Mouse (Mus musculus) C2C12 (cell line): ENCODE results near the gene Ifitm3. TPM values are rescaled to one million over a fixed set of nuclear protein-coding genes. Genes with fewer than 3 reads are reported as not detected.

ENCODE experiments used
- H3K27me3 ChIP-seq: one replicate; pipeline ENCODE4 v1.6.1; 2011; ENCODE audit not compliant: control insufficient read depth, insufficient read depth, insufficient read length
- H3K36me3 ChIP-seq: one replicate; pipeline ENCODE4 v1.6.1; 2011; ENCODE audit not compliant: control insufficient read depth, insufficient read depth
- H3K4me3 ChIP-seq: one replicate; pipeline ENCODE4 v1.5.1; 2011; ENCODE audit warnings: mild to moderate bottlenecking, control low read depth; ENCODE audit not compliant: poor library complexity, insufficient read depth, severe bottlenecking
- H3K79me2 ChIP-seq: one replicate; pipeline ENCODE4 v1.6.1; 2011; ENCODE audit not compliant: control insufficient read depth, insufficient read depth
- H3K79me3 ChIP-seq: one replicate; pipeline ENCODE4 v1.6.1; 2011; ENCODE audit warnings: low read depth, control low read depth
- H3ac ChIP-seq: one replicate; pipeline ENCODE3; 2011; ENCODE audit warnings: low read depth; ENCODE audit not compliant: control insufficient read depth, insufficient read length
- CEBPB ChIP-seq: IDR thresholded peaks from one replicate; pipeline ENCODE4 v1.6.1; 2011; ENCODE audit warnings: low read depth, mild to moderate bottlenecking, control low read depth, moderate library complexity
- CTCF ChIP-seq: IDR thresholded peaks from one replicate; pipeline ENCODE4 v1.5.1; 2011; ENCODE audit not compliant: control insufficient read depth, insufficient read depth, insufficient read length
- FOSL1 ChIP-seq: IDR thresholded peaks from one replicate; pipeline ENCODE4 v1.8.0; 2011; ENCODE audit warnings: mild to moderate bottlenecking, low read length; ENCODE audit not compliant: poor library complexity, insufficient read depth, severe bottlenecking
- MAX ChIP-seq: IDR thresholded peaks from one replicate; pipeline ENCODE4 v1.6.1; 2011; ENCODE audit warnings: mild to moderate bottlenecking, control low read depth
- MYOD1 ChIP-seq: IDR thresholded peaks from one replicate; pipeline ENCODE4 v1.6.1; 2011; ENCODE audit warnings: low read depth; ENCODE audit not compliant: control insufficient read depth, insufficient read length
- MYOG ChIP-seq: IDR thresholded peaks from one replicate; pipeline ENCODE4 v1.6.1; 2011; ENCODE audit not compliant: control insufficient read depth, insufficient read length; ENCODE audit errors: extremely low read depth
- USF1 ChIP-seq: IDR thresholded peaks from one replicate; pipeline ENCODE4 v1.6.1; 2011; ENCODE audit warnings: low read depth, mild to moderate bottlenecking, control low read depth, moderate library complexity
- polyA plus RNA-seq: library from polyadenylated mRNA; unstranded; fragments of >200 nt; fragmentation: generic; extraction: Trizol; gene quantifications from one replicate; pipeline ENCODE4 v1.2.1, GENCODE M21; 2012; ENCODE audit warnings: missing spikeins

The Ifitm3 gene
- polyA plus RNA-seq, 1 experiment: 956 TPM

GRCm38 (mm10) chr7:141048226-141049218, 38.0 kb upstream of the Ifitm3 start:
- Histone ChIP-seq H3K27me3 (no peaks in the 10 kb centered on the region), H3ac (peak overlapping the region; percentile 68), H3K79me2 (no peaks in the 10 kb centered on the region), H3K4me3 (no peak overlapping the region), H3K36me3 (no peaks in the 10 kb centered on the region), H3K79me3 (no peaks in the 10 kb centered on the region)
- no peak for TF ChIP-seq FOSL1
- TF ChIP-seq CEBPB: peak; percentile 18
- TF ChIP-seq MYOD1: no peak
- peak; percentile 84 for TF ChIP-seq CTCF

GRCm38 (mm10) chr7:141047581-141048225, 37.1 kb upstream of the Ifitm3 start:
- Histone ChIP-seq H3K4me3 (no peak overlapping the region), H3K36me3 (no peaks in the 10 kb centered on the region), H3ac (peak overlapping the region; percentile 68), H3K79me2 (no peaks in the 10 kb centered on the region), H3K27me3 (no peaks in the 10 kb centered on the region), H3K79me3 (no peaks in the 10 kb centered on the region)
- no peak for TF ChIP-seq CEBPB

- Histone ChIP-seq H3K79me3 (no peaks in the 10 kb centered on the region), H3ac (no peak overlapping the region), H3K36me3 (no peaks in the 10 kb centered on the region), H3K27me3 (no peaks in the 10 kb centered on the region), H3K4me3 (no peak overlapping the region), H3K79me2 (no peaks in the 10 kb centered on the region)
- TF ChIP-seq CEBPB: peak; percentile 16
- TF ChIP-seq MYOD1: no peak
Measured at GRCm38 (mm10) chr7:141046931-141047580, 36.5 kb upstream of the Ifitm3 start.

- Histone ChIP-seq H3ac (no peak overlapping the region), H3K4me3 (no peak overlapping the region), H3K79me3 (no peaks in the 10 kb centered on the region), H3K36me3 (no peaks in the 10 kb centered on the region), H3K27me3 (no peaks in the 10 kb centered on the region), H3K79me2 (no peaks in the 10 kb centered on the region)
- TF ChIP-seq MAX (no peak), USF1 (no peak), MYOD1 (no peak), CEBPB (no peak), CTCF (no peak), MYOG (no peak), FOSL1 (no peak)
Measured at GRCm38 (mm10) chr7:141042539-141042938, 32.0 kb upstream of the Ifitm3 start.

GRCm38 (mm10) chr7:141041661-141042060, 31.1 kb upstream of the Ifitm3 start:
- Histone ChIP-seq H3K79me2 (no peaks in the 10 kb centered on the region), H3K36me3 (no peaks in the 10 kb centered on the region), H3K79me3 (no peaks in the 10 kb centered on the region), H3ac (no peak overlapping the region), H3K27me3 (no peaks in the 10 kb centered on the region), H3K4me3 (no peak overlapping the region)
- TF ChIP-seq MAX (no peak), CTCF (no peak), USF1 (no peak), MYOD1 (no peak), MYOG (no peak), FOSL1 (no peak), CEBPB (no peak)
